Mouse (Mus musculus): Measurements from ENCODE around the gene Rhno1. TPM values are rescaled to one million over a fixed set of nuclear protein-coding genes. Genes with fewer than 3 reads are reported as not detected.
A peak's percentile ranks its signal among the peaks of the same experiment; 100 is the strongest.

The Rhno1 gene
- total and polyA plus RNA-seq, 3 experiments: 18.5 to 60.0 (median 28.7) TPM

DNA sequence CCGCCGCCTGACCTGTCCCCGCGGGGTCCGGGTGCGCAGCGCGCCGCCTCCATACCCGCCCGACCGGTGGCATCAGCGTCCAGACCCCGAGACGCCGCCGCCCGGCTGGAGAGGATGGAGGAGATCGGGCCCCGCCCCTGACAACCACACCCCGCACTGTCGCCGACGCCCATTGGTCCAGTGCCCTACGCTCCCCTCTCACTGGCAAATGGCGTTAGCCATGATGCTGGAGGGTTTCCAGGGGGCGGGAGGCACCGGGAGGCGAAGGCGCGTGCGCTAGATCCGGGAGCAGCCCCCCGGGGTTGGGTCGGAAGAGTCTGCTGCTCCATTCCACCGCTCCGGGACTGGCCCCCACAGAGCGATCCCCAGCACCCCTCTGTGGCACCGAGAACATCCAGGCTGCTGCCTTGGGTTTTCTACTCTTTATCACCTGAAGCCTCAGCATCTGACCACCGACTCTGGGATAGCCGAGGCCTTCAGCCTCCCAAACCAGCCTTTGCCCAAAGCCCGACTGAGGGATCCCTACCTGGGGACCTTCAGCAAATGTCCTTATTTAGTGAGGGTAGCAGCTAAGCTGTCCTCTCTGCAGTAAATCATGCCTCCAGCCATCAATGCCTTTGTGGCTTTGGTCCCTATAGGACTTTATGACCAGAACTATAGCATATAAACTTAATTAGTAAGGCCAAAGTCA, 6.8 kb downstream of the Rhno1 start, which contains the start of gene Tulp3:
Gene Tulp3 (minus strand): TSS at position 126 of the 691 bp plus-strand sequence.
- no peak within 1 kb of the TSS for H3K27ac ChIP-seq (ENCODE audit: insufficient read depth, low read depth)
- peak; percentile 93 for DNase-seq (ENCODE audit: extremely low read depth)
- dilution Hi-C loops (cut with MboI; ENCODE audit: extremely low pct_ligation_motif_present, extremely low pct_unique_long_range_greater_than_20kb, low sequenced_read_pairs): no loop called here

GRCm38 (mm10) chr6:128355201-128355681, 7.5 kb downstream of the Rhno1 start:
- Histone ChIP-seq H3K79me2 (replicated peaks; ENCODE audit: control insufficient read depth, extremely low read depth, insufficient read depth, poor library complexity, severe bottlenecking) (peaks cover 10% of the 10 kb centered on the region; the same call in 1 of the 2 replicates), H3K4me2 (ENCODE audit: insufficient read depth, low read depth, poor library complexity, severe bottlenecking) (peak overlapping the region; percentile 24), H3K4me3 (replicated peaks in 1 of 3; ENCODE audit: low read depth in 2 of 3, low read length in 2 of 3, poor library complexity in 1 of 3) (peak overlapping the region; percentile 73 to 88 (median 83)), H3K36me3 (replicated peaks in 1 of 2; ENCODE audit: control insufficient read depth in 1 of 2, insufficient read depth in 1 of 2, low read length in 1 of 2) (peaks cover 26 to 55% of the 10 kb centered on the region in 2 experiments), H3K4me1 (ENCODE audit: control insufficient read depth in 1 of 2, insufficient read depth in 2 of 2) (peaks cover 4 to 33% of the 10 kb centered on the region in 2 experiments; a peak in 3 of 4 replicates), H3K27ac (ENCODE audit: insufficient read depth, low read depth) (no peak overlapping the region), H3K9ac (ENCODE audit: insufficient read depth, low read depth) (peak overlapping the region; percentile 44), H3K27me3 (replicated peaks) (no peaks in the 10 kb centered on the region), H3K9me3 (replicated peaks; ENCODE audit: low read length) (no peaks in the 10 kb centered on the region)
- no peak for DNase-seq (ENCODE audit: extremely low read depth)
- TF ChIP-seq SIN3A (IDR thresholded peaks at IDR 0.05; ENCODE audit: low read length) (peak; percentile 26), BHLHE40 (IDR thresholded peaks at IDR 0.05; ENCODE audit: low read depth, low read length) (peak; percentile 50; the same call in 1 of the 2 replicates), MYC (IDR thresholded peaks at IDR 0.05; ENCODE audit: low read depth, low read length) (no peak)
- in situ Hi-C loops (cut with MboI; ENCODE audit: low pct_ligation_motif_present, low pct_unique_long_range_greater_than_20kb, low sequenced_read_pairs): loop anchor here (5.0 kb wide), 1 partner anchor 33 kb away; no protein-coding TSS in a partner anchor
- dilution Hi-C loops (cut with MboI; ENCODE audit: extremely low pct_ligation_motif_present, extremely low pct_unique_long_range_greater_than_20kb, low sequenced_read_pairs): no loop called here

More for the DNA sequence above, 6.8 kb downstream of the Rhno1 start, which contains the start of gene Tulp3:
- Histone ChIP-seq H3K4me3 (replicated peaks in 1 of 3; ENCODE audit: low read depth in 2 of 3, low read length in 2 of 3, poor library complexity in 1 of 3) (peak within 1 kb of the TSS; percentile 73 to 88 (median 83)), H3K4me1 (ENCODE audit: control insufficient read depth in 1 of 2, insufficient read depth in 2 of 2) (peaks cover 4 to 39% of the 10 kb centered on the region in 2 experiments; a peak in 3 of 4 replicates), H3K4me2 (ENCODE audit: insufficient read depth, low read depth, poor library complexity, severe bottlenecking) (peak within 1 kb of the TSS; percentile 81), H3K9me3 (replicated peaks; ENCODE audit: low read length) (no peaks in the 10 kb centered on the region), H3K27me3 (replicated peaks) (no peaks in the 10 kb centered on the region), H3K36me3 (replicated peaks in 1 of 2; ENCODE audit: control insufficient read depth in 1 of 2, insufficient read depth in 1 of 2, low read length in 1 of 2) (peaks cover 24 to 53% of the 10 kb centered on the region in 2 experiments), H3K79me2 (replicated peaks; ENCODE audit: control insufficient read depth, extremely low read depth, insufficient read depth, poor library complexity, severe bottlenecking) (peaks cover 16% of the 10 kb centered on the region), H3K9ac (ENCODE audit: insufficient read depth, low read depth) (peak within 1 kb of the TSS; percentile 68)
- in situ Hi-C loops (cut with MboI; ENCODE audit: low pct_ligation_motif_present, low pct_unique_long_range_greater_than_20kb, low sequenced_read_pairs): loop anchor here (5.0 kb wide), 1 partner anchor 34 kb away; no protein-coding TSS in a partner anchor
- TF ChIP-seq USF1 (IDR thresholded peaks at IDR 0.05; ENCODE audit: low read depth, low read length) (no peak), CTCF (conservative IDR thresholded peaks at IDR 0.05 in 1 of 2, IDR thresholded peaks at IDR 0.05 in 1 of 2; ENCODE audit: low read depth in 2 of 2, low read length in 2 of 2) (no peak), BHLHE40 (IDR thresholded peaks at IDR 0.05; ENCODE audit: low read depth, low read length) (no peak), MAZ (IDR thresholded peaks at IDR 0.05; ENCODE audit: low read depth, low read length) (peak; percentile 81; the same call in 1 of the 2 replicates), EP300 (IDR thresholded peaks at IDR 0.05; ENCODE audit: low read length) (no peak), USF2 (conservative IDR thresholded peaks at IDR 0.05; ENCODE audit: low read depth, low read length) (no peak), TBP (conservative IDR thresholded peaks at IDR 0.05; ENCODE audit: low read depth, low read length) (no peak), ZMIZ1 (IDR thresholded peaks at IDR 0.05; ENCODE audit: low read depth, low read length) (no peak), E2F4 (IDR thresholded peaks at IDR 0.05; ENCODE audit: insufficient replicate concordance, low read depth, low read length) (no peak), MXI1 (IDR thresholded peaks at IDR 0.05; ENCODE audit: low read depth, low read length) (peak; percentile 91), ETS1 (conservative IDR thresholded peaks at IDR 0.05; ENCODE audit: low read depth, low read length) (no peak), NRF1 (IDR thresholded peaks at IDR 0.05; ENCODE audit: low read depth, low read length) (peak; percentile 87), JUND (conservative IDR thresholded peaks at IDR 0.05; ENCODE audit: low read depth, low read length) (no peak), MYC (IDR thresholded peaks at IDR 0.05; ENCODE audit: low read depth, low read length) (no peak), SMC3 (IDR thresholded peaks at IDR 0.05; ENCODE audit: low read depth, low read length) (no peak), CHD1 (IDR thresholded peaks at IDR 0.05; ENCODE audit: low read depth, low read length) (no peak), GABPA (IDR thresholded peaks at IDR 0.05; ENCODE audit: insufficient replicate concordance, low read depth, low read length) (no peak), ZC3H11A (IDR thresholded peaks at IDR 0.05; ENCODE audit: low read depth, low read length) (no peak), MAX (IDR thresholded peaks at IDR 0.05; ENCODE audit: low read length) (no peak), ELF1 (IDR thresholded peaks at IDR 0.05; ENCODE audit: low read depth, low read length) (peak; percentile 51), KAT2A (IDR thresholded peaks at IDR 0.05; ENCODE audit: insufficient replicate concordance, low read length) (peak; percentile 55; the same call in 1 of the 2 replicates), HCFC1 (IDR thresholded peaks at IDR 0.05; ENCODE audit: low read depth, low read length) (peak; percentile 79), MEF2A (IDR thresholded peaks at IDR 0.05; ENCODE audit: borderline replicate concordance, low read depth, low read length) (no peak), RAD21 (IDR thresholded peaks at IDR 0.05; ENCODE audit: low read depth, low read length) (no peak), RCOR1 (conservative IDR thresholded peaks at IDR 0.05; ENCODE audit: low read depth, low read length) (no peak), NELFE (IDR thresholded peaks at IDR 0.05; ENCODE audit: low read depth, low read length) (peak; percentile 70), PAX5 (IDR thresholded peaks at IDR 0.05; ENCODE audit: low read length) (no peak), ZKSCAN1 (IDR thresholded peaks at IDR 0.05; ENCODE audit: borderline replicate concordance, low read depth, low read length) (no peak), JUN (IDR thresholded peaks at IDR 0.05; ENCODE audit: insufficient read depth, low read depth, low read length) (no peak), TCF12 (IDR thresholded peaks at IDR 0.05; ENCODE audit: low read depth, low read length) (peak; percentile 42; the same call in 1 of the 2 replicates), POLR2AphosphoS2 (IDR thresholded peaks at IDR 0.05; ENCODE audit: low read depth, low read length) (no peak), CHD2 (IDR thresholded peaks at IDR 0.05; ENCODE audit: low read length) (peak; percentile 88), SIN3A (IDR thresholded peaks at IDR 0.05; ENCODE audit: low read length) (peak; percentile 57; the same call in 1 of the 2 replicates), IRF4 (IDR thresholded peaks at IDR 0.05; ENCODE audit: low read depth, low read length) (no peak; the same call in 1 of the 2 replicates), ZNF384 (IDR thresholded peaks at IDR 0.05; ENCODE audit: low read depth, low read length) (no peak), MAFK (IDR thresholded peaks at IDR 0.05; ENCODE audit: insufficient replicate concordance, low read length) (no peak), UBTF (IDR thresholded peaks at IDR 0.05; ENCODE audit: low read depth, low read length) (no peak), POLR2A (IDR thresholded peaks at IDR 0.05; ENCODE audit: low read depth, low read length) (peak; percentile 82)

All from CH12.LX (cell line).